Mouse (Mus musculus): ENCODE results near the gene Med24. TPM values are rescaled to one million over a fixed set of nuclear protein-coding genes. Genes with fewer than 3 reads are reported as not detected.
A peak's percentile ranks its signal among the peaks of the same experiment; 100 is the strongest.
"Not testable (repeated sequence)": the region's sequence is repeated elsewhere in the genome, so short reads cannot be mapped to it uniquely, and the experiment has no call there.

Gene Med24
- total RNA-seq, 2 experiments from 2014 or later = 47.8 to 58.0 TPM

- peak in 1 of 2 experiments; percentile 13 for DNase-seq (ENCODE audit: low spot score in 2 of 2)
These were observed 32.6 kb downstream of the Med24 start for GRCm38 (mm10) chr11:98696454-98697216.

DNA sequence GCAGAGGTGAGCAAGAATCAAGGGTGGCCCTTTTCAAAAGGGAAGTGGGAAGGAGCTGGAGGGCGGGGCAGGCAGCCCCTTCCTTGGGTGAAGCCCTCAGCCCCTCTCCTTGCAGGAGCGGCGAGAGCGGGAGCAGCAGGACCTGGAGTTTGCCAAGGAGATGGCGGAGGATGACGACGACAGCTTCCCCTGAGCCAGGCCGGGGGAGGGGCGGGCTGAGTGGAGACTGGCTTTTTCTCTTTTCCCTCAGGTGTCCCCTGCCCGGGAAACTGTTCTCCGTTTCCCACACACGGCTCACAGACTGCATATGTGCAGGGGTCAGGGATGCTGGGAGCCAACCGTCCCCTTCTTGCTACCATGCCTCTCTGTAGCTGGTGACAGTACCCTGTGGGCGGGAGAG lies 33.8 kb downstream of the Med24 start:
- DNase-seq (ENCODE audit: low spot score in 2 of 2) = peak in 1 of 2 experiments; percentile 11

DNA sequence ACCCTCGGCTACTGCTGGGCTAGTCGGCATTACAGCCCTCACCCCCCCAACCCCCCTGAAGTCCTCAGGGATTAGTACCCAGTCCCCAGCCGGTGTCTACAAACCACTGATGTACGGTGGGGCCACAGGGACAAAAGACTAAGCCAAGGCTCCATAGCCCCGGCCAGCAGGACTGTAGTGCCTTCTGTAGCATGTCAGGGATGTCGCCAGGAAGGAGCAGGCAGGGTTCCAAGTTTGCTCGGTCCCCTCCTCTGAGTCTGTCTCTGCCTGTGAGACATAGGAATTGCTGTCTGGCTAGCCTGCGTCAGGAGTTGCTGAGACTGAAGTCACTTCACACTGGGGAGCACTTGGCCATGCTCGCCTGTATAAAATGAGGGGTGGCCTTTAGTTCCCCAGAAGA lies 34.9 kb downstream of the Med24 start:
- no peak for DNase-seq (ENCODE audit: low spot score in 2 of 2)

GRCm38 (mm10) chr11:98693746-98694145 lies 35.5 kb downstream of the Med24 start:
- DNase-seq (ENCODE audit: low spot score in 2 of 2) = no peak

- DNase-seq (ENCODE audit: low spot score in 2 of 2) = no peak
These were observed 36.0 kb downstream of the Med24 start for GRCm38 (mm10) chr11:98693201-98693600.

- DNase-seq (ENCODE audit: low spot score in 2 of 2) = no peak
These were observed 41.2 kb downstream of the Med24 start for GRCm38 (mm10) chr11:98688009-98688408.

- DNase-seq (ENCODE audit: low spot score in 2 of 2) = no peak
These were observed 42.3 kb downstream of the Med24 start for GRCm38 (mm10) chr11:98686976-98687375.

GRCm38 (mm10) chr11:98685642-98686041 lies 43.6 kb downstream of the Med24 start:
- no peak for DNase-seq (ENCODE audit: low spot score in 2 of 2)

- no peak for DNase-seq (ENCODE audit: low spot score in 2 of 2)
These were observed 46.4 kb downstream of the Med24 start for GRCm38 (mm10) chr11:98682811-98683210.

- peak; percentile 87 to 94 for DNase-seq (ENCODE audit: low spot score in 2 of 2)
These were observed 47.2 kb downstream of the Med24 start, which contains the start of gene Psmd3 for GRCm38 (mm10) chr11:98681786-98682745. Psmd3 (plus strand) TSS chr11:98682554.

- no peak for DNase-seq (ENCODE audit: low spot score in 2 of 2)
These were observed 48.0 kb downstream of the Med24 start for GRCm38 (mm10) chr11:98681186-98681585.

GRCm38 (mm10) chr11:98680595-98680994 lies 48.6 kb downstream of the Med24 start:
- DNase-seq (ENCODE audit: low spot score in 2 of 2) = not testable (repeated sequence)

- DNase-seq (ENCODE audit: low spot score in 2 of 2) = no peak
These were observed 49.2 kb downstream of the Med24 start for GRCm38 (mm10) chr11:98680023-98680422.

DNA sequence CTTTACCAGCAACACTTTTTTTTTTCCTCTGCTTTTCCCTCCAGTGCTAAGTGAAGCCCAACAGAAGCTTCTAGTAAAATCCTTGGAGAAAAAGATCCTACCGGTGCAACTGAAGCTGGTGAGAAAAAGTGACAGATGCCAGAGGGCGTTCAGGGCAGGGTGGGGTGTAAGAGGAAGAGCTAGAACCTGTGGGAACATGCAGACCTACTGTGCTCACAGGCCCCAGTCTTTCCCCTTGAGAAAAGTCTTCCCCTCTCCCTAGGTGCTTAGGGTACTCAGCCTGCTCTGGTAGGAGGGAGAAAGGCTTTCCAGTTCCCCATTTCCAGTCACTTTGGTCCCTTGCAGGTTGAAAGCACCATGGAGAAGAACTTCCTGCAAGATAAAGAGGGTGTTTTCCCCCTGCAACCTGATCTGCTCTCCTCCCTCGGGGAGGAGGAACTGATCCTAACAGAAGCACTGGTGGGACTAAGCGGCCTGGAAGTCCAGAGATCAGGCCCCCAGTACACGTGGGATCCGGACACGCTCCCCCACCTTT lies 53.3 kb downstream of the Med24 start:
- no peak for DNase-seq (ENCODE audit: low spot score in 2 of 2)

DNA sequence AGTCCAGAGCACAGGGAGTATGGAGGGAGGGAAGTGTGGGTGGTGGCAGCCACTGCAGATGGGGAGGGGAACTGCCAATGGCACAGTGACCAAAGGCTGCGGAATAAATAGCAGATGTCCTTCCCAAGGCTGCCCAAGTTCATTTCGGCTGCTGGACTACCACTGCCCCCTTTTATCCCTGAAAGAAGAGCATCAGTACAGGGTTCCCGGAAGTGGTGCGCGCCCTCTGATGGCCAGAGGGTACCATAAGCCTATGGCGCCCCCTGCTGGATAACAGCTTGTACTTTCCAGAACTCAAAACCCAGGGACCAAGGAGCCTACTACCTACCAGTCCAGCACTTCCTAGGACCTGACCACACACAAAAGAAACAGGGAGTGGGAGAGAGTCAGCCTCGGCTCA lies 56.1 kb downstream of the Med24 start:
- DNase-seq (ENCODE audit: low spot score in 2 of 2) = peak in 1 of 2 experiments; percentile 52

- no peak for DNase-seq (ENCODE audit: low spot score in 2 of 2)
These were observed 56.8 kb downstream of the Med24 start for GRCm38 (mm10) chr11:98672482-98672881.

GRCm38 (mm10) chr11:98671857-98672256 lies 57.4 kb downstream of the Med24 start:
- DNase-seq (ENCODE audit: low spot score in 2 of 2) = no peak

GRCm38 (mm10) chr11:98671284-98671815 lies 57.9 kb downstream of the Med24 start:
- DNase-seq (ENCODE audit: low spot score in 2 of 2) = no peak

GRCm38 (mm10) chr11:98668984-98669383 lies 60.3 kb downstream of the Med24 start:
- no peak for DNase-seq (ENCODE audit: low spot score in 2 of 2)

DNA sequence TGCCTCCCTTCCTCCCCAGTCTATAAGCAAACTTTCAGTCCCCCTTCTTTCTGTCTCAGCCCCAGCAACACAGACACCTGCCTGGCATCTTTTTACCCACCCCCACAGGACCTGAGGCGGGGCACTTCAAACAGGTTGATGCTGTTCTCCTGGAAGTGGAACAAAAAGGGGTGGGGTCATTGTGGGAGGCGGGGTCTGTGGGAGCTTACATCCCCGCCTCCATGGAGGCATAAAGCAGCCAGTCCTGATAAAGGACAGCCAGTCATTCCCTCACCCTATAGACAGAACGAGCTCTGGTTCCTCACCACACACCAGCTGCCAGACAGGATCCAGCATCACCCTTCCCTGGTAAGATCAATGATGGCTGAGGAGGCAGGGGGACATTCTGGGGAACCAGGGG lies 65.1 kb downstream of the Med24 start, which contains the start of gene Gsdma:
Gene Gsdma (plus strand): TSS at position 261 of the 400 bp plus-strand sequence.
- no peak for DNase-seq (ENCODE audit: low spot score in 2 of 2)

GRCm38 (mm10) chr11:98660517-98660916 lies 68.7 kb downstream of the Med24 start:
- no peak for DNase-seq (ENCODE audit: low spot score in 2 of 2)

Data from gastrocnemius, postnatal 4 days (tissue).